Mouse (Mus musculus) embryo, embryonic 11.5 days (tissue): ENCODE results near the gene Clba1.

ENCODE experiments used
- DNase-seq: peaks from one replicate; pipeline ENCODE4 v3.0.0-alpha.2; 2012; ENCODE audit warnings: low read depth, low spot score

Gene Clba1

DNA sequence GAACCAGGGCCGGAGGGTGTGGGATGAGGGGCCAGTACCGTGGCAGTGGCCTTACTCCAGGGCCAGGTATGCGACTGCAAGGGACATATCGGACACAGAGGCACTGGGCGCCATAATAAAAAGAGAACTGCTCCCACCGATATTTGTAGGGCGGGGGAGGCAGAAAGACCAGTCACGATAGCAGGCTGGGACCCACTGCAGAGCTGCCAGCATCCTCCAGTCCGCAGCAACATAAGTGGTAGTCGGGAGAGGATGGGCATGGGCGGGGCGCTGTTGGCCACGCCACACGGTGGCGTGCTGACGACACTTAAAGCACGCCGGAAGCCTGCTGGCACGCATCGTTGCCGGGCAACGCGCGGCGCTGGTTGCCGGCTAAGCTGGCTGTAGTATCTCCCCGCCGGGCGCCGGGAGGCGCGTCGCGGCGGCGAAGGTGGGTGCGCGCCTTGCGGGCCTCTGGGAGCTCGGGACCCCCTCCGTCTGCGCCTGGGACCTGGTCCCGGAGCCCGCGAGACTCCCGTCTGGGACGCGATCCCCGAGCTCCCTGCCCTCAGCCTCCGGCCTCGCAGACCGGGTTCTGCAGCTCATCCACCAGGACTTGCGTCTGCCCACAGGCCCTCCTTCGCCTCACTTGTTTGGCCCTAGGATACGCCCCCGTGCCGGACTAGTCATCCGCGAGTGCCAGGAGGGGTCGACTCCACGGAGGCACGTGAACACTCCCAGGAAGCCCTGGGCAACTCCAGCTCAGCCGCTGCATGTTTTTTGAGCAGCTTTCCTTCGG is at the start of gene Clba1:
TSS of gene Clba1 (plus strand) at position 351 of the 778 bp plus-strand sequence.
- DNase-seq: peak; percentile 88

- no peak for DNase-seq
Observed at GRCm38 (mm10) chr12:112759471-112759870, 49.3 kb upstream of the Clba1 start.

GRCm38 (mm10) chr12:112760154-112760926 is 48.4 kb upstream of the Clba1 start, which contains the start of gene Pld4:
Pld4 (plus strand) TSS chr12:112760655.
- DNase-seq: no peak

GRCm38 (mm10) chr12:112761411-112761810 is 47.3 kb upstream of the Clba1 start:
- DNase-seq: no peak

DNA sequence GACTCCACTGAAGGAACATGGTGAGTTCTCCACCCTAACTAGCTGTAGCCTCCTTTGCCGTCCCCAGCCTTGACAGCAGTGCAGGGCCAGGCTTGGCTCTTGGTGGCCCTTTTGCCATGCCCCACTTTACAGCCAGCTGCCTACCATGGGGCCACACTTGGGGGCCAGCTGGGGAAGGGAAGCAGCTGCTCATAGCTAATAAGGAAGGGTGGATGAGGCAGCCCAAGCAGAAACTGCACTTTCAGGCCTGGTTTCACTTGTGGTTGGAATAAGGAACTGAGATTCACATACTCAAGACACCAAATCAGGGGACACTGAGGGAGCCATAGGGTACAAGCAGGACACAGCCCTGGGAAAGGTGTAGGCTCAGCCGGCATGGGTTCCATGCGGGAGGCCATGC is 46.7 kb upstream of the Clba1 start:
- no peak for DNase-seq

DNA sequence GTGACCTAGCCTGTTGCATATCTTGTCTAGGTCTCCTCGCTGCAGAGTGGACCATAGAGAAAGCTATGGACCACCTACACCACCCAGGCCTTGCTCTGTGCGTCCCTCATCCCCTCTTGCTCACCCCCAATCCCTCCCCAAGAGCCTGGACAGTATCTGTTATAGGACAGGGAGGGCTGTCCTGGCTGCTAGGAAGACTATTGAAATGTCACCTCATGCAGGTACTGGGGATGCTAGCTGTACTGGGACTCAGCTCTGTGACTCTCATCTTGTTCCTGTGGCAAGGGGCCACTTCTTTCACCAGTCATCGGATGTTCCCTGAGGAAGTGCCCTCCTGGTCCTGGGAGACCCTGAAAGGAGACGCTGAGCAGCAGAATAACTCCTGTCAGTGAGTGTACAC is 45.6 kb upstream of the Clba1 start:
- no peak for DNase-seq

GRCm38 (mm10) chr12:112764141-112764540 is 44.6 kb upstream of the Clba1 start:
- no peak for DNase-seq

DNA sequence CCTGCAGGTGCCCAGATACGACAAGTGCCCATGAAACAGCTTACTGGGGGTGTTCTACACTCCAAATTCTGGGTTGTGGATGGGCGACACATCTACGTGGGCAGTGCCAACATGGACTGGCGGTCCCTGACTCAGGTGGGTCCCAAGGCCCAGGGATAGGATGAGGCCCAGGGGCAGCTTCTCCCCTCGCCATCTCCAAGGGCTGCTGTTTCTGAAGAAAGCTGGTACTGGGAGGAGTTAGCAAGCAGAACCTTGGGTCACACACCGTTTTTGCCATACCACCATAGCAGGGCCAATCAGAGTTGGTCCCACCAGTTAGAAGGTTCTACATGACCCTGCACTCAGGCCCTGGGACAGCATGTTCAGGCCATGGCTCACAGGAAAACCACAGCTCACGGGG is 43.7 kb upstream of the Clba1 start:
- no peak for DNase-seq

DNA sequence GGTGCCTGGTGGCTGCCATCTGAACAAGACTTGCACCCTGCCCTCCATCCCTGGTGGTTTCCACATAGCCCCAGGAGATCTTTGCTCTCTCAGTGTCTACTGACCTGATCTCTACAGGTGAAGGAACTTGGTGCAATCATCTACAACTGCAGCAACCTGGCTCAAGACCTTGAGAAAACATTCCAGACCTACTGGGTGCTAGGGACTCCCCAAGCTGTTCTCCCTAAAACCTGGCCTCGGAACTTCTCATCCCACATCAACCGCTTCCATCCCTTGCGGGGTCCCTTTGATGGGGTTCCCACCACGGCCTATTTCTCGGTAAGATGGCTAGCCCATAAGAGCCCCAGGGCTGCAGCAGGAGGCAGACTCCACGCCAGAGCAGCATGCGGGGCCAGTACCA is 42.2 kb upstream of the Clba1 start:
- DNase-seq: no peak

DNA sequence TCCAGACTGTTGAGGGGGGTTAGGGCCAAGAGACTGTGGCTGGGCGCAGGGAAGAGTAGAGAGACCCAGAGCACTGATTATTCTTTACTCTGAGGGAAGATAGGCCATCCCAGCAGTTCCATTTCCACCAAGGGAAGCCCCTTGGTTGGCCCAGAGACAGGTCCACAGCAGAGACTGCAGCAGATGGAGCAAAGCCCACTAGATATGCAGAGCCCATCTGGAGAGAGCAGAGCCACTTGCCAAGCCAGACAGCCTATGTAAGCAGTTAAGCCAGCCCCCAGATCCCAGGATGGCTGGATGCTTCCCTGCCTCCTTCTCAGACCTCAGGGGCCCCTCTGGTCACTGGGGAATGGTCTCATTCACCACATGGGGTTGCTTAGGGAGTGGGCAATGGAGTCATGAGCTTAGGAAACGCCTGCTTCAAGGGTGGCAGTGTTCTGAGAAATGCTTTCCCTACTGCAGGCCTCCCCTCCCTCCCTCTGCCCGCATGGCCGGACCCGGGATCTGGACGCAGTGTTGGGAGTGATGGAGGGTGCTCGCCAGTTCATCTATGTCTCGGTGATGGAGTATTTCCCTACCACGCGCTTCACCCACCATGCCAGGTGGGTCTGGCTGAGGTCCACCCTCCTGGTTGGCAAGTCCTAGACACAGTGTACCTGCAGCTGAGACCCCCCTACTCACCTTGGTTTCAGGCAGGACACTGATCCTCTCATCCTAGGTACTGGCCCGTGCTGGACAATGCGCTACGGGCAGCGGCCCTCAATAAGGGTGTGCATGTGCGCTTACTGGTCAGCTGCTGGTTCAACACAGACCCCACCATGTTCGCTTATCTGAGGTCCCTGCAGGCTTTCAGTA is 41.5 kb upstream of the Clba1 start:
- DNase-seq: no peak

- no peak for DNase-seq
Observed at GRCm38 (mm10) chr12:112768166-112768565, 40.6 kb upstream of the Clba1 start.

DNA sequence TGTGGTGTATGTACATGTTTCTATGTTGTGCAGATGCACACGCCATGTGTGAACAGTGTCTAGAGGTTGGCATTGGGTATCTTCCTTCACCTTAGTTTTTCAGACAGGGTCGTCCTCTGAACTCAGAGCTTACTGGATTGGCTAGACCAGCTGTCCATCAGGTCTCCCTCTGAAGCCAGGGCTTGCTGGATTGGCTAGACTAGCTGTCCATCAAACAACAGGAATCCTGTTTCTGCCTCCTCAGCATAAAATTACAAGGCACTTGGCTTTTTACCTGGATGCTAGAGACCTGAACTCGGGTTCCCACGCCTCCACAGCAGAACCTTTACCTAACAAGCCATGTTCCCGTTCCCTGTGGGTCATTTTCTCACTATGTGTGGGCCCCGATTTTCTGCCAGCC is 39.7 kb upstream of the Clba1 start:
- no peak for DNase-seq

- no peak for DNase-seq
Observed at GRCm38 (mm10) chr12:112769751-112770150, 39.0 kb upstream of the Clba1 start.

- DNase-seq: no peak
Observed at GRCm38 (mm10) chr12:112770396-112770795, 38.3 kb upstream of the Clba1 start.

DNA sequence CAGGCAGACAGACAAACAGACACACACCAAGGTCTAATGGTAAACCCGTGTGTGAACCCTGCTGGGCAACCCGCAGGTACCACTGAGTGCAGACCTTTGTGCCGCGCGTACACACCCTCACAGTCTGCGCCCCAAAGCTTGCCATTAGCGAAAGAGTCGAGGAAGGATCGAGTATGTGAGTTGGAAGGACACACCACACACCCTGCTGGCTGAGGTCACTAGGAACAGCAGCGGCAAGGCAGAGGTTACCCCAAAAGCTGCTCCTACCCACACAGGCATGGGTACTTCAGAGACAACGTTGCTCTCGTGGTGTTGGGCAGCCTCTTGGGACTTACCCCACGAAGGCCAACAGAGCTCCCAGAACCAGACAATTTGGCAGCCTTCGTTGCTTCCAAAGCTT is 36.4 kb upstream of the Clba1 start:
- no peak for DNase-seq

DNA sequence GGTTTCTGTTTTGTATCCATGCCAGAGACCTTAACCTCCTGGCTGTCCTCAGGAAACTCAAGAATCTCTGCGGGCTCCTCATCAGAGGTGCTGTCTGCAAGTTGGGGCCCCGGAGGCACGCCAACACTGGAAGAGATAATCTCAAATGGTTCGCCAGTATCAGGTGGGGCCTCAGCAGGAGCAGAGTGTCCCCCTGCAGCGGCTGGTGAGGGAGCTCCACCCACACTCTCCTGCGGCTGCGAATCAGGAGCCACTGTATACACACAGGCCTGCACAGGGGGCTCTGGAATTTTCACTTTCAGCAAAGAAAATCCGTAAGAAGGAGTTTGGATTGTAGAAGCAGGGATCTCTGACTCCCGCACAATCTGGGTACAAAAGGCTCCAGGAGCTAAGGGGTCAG is 35.4 kb upstream of the Clba1 start:
- DNase-seq: no peak

DNA sequence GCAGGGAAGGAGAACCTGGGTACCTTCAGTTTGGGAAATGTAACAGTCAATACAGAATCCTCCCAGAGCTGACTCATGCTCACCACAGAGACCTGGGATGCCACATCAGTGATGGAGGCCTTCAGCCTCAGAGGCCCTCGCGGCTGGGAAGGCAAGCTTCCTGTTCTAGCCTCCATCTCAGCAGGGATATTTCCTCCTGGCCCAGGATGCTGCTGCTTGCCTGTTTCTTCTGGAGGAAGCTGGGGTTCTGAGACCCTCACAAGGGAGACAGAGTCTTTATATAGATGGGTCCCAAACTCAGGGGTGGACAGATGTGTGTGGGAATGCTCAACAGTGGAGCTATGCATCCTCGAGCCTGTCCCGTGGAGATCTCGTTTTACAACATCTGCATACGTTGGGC is 34.7 kb upstream of the Clba1 start:
- DNase-seq: no peak

GRCm38 (mm10) chr12:112774481-112774880 is 34.3 kb upstream of the Clba1 start:
- no peak for DNase-seq

GRCm38 (mm10) chr12:112791026-112791425 is 17.7 kb upstream of the Clba1 start:
- no peak for DNase-seq

DNA sequence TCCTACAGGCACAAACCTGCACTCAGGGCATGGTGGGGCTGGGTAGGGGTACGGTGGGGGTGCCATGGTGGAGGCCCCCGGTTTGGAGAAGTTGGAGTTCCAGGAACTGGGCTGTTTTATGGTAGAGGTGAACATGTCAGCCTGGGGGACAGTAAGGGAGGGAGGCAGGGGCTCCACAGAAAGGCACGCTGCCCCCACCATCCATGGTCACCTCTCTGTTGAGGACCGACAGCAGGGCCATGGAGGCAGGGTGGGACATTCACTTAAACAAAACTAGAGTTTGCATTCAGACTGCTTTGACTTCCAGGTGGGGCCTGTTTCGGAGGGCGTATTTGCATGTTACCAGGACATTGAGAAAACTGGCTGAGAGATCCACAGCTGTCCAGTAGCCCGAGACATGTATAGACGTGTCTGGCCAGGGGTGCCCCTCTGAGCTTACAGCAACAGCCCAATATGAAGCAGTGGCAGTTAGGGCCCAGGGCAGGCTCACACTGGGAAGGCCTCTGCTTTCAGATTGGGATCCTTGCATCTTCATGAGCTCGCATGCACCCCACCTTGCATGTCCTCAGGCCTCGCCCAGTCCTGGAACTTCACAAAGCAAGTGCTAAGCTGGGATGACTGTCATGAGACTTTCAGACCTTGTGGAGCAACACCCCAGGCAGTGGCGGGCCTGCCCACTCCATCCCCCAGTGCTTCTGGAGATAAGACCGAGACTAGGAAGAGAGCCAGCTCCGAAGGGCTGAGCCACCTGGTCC is 15.0 kb upstream of the Clba1 start:
- no peak for DNase-seq

DNA sequence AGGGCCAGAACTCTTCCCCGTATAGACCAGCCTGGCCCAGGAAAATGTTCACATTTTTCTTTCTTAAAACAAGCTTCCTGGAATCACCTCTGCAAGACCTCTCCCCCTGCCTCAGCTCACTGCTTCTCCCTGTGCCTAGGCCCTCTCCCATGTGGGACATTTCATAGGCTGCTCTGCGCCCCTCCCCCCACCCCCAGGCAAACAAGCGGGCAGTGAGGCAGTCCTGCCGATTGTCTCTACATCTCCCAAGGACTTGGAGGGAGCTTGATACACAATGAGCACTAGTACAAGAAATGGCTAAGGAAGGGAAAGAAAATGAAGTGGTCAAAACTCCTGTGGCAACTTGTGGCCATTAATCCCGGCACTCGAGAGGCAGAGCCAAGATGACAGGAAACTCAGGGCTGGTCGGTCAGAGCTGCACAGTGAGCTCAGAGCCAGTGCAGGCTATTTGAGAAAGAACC is 14.4 kb upstream of the Clba1 start:
- no peak for DNase-seq
